Mouse (Mus musculus) lung, adult 2 months (tissue): ENCODE measurements around the gene Stom.

Source experiments
- CTCF ChIP-seq: fragments of 200-500 bp; IDR thresholded peaks from 2 replicates; pipeline ENCODE4 v1.5.1; 2011; ENCODE audit warnings: mild to moderate bottlenecking, low read length, control low read depth; ENCODE audit not compliant: insufficient read depth
- POLR2A ChIP-seq: fragments of 200-500 bp; IDR thresholded peaks from 2 replicates; pipeline ENCODE4 v1.6.1; 2011; ENCODE audit warnings: low read depth, mild to moderate bottlenecking, control low read depth, low read length, borderline replicate concordance; ENCODE audit errors: extremely low read depth

DNA sequence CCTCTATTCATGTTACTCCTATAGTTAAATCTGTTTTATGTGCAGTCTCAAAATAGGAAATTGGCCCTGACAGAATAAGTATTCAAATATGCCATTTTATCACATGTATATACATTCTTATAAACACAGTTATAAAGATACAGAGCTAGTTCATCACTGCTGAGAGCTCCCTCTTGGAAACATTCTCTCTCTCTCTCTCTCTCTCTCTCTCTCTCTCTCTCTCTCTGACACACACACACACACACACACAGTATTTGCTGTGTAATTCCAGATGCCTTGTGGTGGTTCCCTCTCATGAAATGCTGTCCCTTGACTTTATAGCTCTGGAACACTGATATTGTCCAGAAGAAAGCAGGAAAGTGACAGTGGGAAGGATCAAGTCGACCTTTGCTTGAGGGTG is 1.3 kb upstream of the Stom start:
- TF ChIP-seq POLR2A (no peak), CTCF (no peak)
